Mouse (Mus musculus): ENCODE data around the gene Milr1. TPM values are rescaled to one million over a fixed set of nuclear protein-coding genes. Genes with fewer than 3 reads are reported as not detected.

Gene Milr1
- polyA plus RNA-seq, 1 experiment from 2014 or later = 5.1 TPM

DNA sequence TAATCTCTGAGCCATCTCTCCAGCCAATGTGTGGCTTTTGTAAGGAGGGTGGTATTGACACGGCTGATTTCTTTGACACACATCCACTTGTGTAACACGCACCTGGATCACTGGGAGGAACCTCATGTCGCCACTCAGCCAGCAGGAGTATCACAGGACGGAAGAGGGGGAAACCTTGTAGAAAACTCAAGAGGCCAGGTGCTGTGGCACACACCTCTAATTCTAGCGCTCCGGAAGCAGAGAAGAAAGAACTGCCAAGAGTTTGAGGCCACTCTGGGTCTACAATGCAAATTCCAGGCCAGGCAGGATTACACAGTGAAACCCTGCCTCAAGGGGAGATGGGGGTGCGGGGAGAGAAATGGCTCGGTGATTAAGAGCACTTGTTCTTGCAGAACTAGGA is 43.9 kb upstream of the Milr1 start:
- H3K27ac ChIP-seq (ENCODE audit: low read depth) = no peak overlapping the region
- H3K36me3 ChIP-seq (replicated peaks; ENCODE audit: insufficient read depth, low read length) = no peaks in the 10 kb centered on the region; the same call in 1 of the 2 replicates
- H3K4me2 ChIP-seq (ENCODE audit: low read depth, low read length) = no peak overlapping the region
- peaks cover under 1% of the 10 kb centered on the region; the same call in 1 of the 2 replicates for H3K4me1 ChIP-seq (ENCODE audit: insufficient read depth)
- no peaks in the 10 kb centered on the region for H3K9me3 ChIP-seq (ENCODE audit: low read length)
- H3K27me3 ChIP-seq (ENCODE audit: insufficient read depth, low read length) = no peaks in the 10 kb centered on the region
- TF ChIP-seq EP300 (IDR thresholded peaks at IDR 0.05; ENCODE audit: low read depth) = no peak
- TF ChIP-seq CTCF (IDR thresholded peaks at IDR 0.05; ENCODE audit: low read depth) = no peak
- 72% methylated on average over 8 of the region's 8 CpGs for WGBS (ENCODE audit: insufficient replicate concordance)
- H3K4me3 ChIP-seq (ENCODE audit: low read depth, low read length) = no peak overlapping the region
- H3K9ac ChIP-seq (replicated peaks) = no peak overlapping the region
- no peak for DNase-seq
- no peak for ATAC-seq

DNA sequence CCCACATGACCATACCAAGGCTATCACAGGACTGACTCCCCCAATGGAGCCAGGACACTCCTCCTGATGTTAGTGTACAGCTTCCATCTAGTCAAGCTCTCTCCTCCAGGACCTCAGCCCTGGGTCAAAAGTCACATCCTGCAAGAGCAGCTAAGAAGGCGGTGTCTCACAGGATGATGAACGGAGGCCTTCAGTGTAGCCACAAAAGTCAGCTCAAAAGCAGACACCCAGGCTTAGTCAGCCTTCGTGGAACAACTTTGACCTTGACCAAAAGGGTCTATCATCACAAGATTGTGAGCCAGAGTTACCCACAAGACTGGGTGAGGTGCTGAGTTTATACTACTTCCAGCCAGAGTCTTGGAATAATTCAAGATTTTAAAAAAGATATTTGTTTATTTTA is 43.2 kb upstream of the Milr1 start:
- H3K9ac ChIP-seq (replicated peaks) = no peak overlapping the region
- no peak overlapping the region for H3K4me2 ChIP-seq (ENCODE audit: low read depth, low read length)
- DNase-seq (no peak), ATAC-seq (no peak)
- no peak overlapping the region for H3K4me3 ChIP-seq (ENCODE audit: low read depth, low read length)
- H3K9me3 ChIP-seq (ENCODE audit: low read length) = no peaks in the 10 kb centered on the region
- no peak for TF ChIP-seq EP300 (IDR thresholded peaks at IDR 0.05; ENCODE audit: low read depth)
- TF ChIP-seq CTCF (IDR thresholded peaks at IDR 0.05; ENCODE audit: low read depth) = no peak
- H3K4me1 ChIP-seq (ENCODE audit: insufficient read depth) = no peaks in the 10 kb centered on the region
- H3K27me3 ChIP-seq (ENCODE audit: insufficient read depth, low read length) = no peaks in the 10 kb centered on the region
- WGBS (ENCODE audit: insufficient replicate concordance) = 69% methylated on average over 3 of the region's 3 CpGs
- no peaks in the 10 kb centered on the region; the same call in 1 of the 2 replicates for H3K36me3 ChIP-seq (replicated peaks; ENCODE audit: insufficient read depth, low read length)
- no peak overlapping the region for H3K27ac ChIP-seq (ENCODE audit: low read depth)

GRCm38 (mm10) chr11:106709227-106709985 is 41.6 kb upstream of the Milr1 start:
- H3K27ac ChIP-seq (ENCODE audit: low read depth) = no peak overlapping the region
- DNase-seq = no peak
- no peak overlapping the region for H3K9ac ChIP-seq (replicated peaks)

DNA sequence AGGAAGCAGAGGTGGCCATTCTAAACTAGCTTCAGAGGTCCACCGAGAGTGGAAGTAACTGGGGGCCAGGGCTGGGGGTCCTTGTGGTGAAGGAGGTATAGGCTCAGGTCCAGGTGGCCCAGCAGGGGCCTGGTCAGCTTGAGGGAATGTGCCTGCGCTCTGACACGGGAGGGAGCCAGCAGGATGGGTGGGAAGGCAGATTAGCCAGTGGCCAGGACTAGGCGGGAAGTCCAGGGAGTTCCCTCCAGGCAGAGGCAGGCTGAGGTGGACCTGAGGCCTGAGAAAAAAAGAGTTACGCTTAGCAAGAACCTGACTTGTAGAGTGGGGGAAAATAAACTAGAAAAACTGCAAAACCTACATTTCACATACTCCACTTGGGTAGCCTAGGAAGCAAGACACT is 40.2 kb upstream of the Milr1 start:
- Histone ChIP-seq H3K4me2 (ENCODE audit: low read depth, low read length) (no peak overlapping the region), H3K4me3 (ENCODE audit: low read depth, low read length) (no peak overlapping the region), H3K27ac (ENCODE audit: low read depth) (no peak overlapping the region), H3K9me3 (ENCODE audit: low read length) (no peaks in the 10 kb centered on the region), H3K4me1 (ENCODE audit: insufficient read depth) (no peaks in the 10 kb centered on the region), H3K36me3 (replicated peaks; ENCODE audit: insufficient read depth, low read length) (no peaks in the 10 kb centered on the region; the same call in 1 of the 2 replicates), H3K27me3 (ENCODE audit: insufficient read depth, low read length) (no peaks in the 10 kb centered on the region), H3K9ac (replicated peaks) (no peak overlapping the region)
- 70% methylated on average over 5 of the region's 5 CpGs for WGBS (ENCODE audit: insufficient replicate concordance)
- ATAC-seq = no peak
- TF ChIP-seq EP300 (IDR thresholded peaks at IDR 0.05; ENCODE audit: low read depth) (no peak), CTCF (IDR thresholded peaks at IDR 0.05; ENCODE audit: low read depth) (no peak)
- no peak for DNase-seq

More at GRCm38 (mm10) chr11:106709227-106709985, 41.6 kb upstream of the Milr1 start:
- Histone ChIP-seq H3K4me1 (ENCODE audit: insufficient read depth) (no peaks in the 10 kb centered on the region), H3K36me3 (replicated peaks; ENCODE audit: insufficient read depth, low read length) (no peaks in the 10 kb centered on the region), H3K9me3 (ENCODE audit: low read length) (no peaks in the 10 kb centered on the region), H3K4me2 (ENCODE audit: low read depth, low read length) (no peak overlapping the region; the same call in 1 of the 2 replicates), H3K4me3 (ENCODE audit: low read depth, low read length) (no peak overlapping the region), H3K27me3 (ENCODE audit: insufficient read depth, low read length) (no peaks in the 10 kb centered on the region)
- TF ChIP-seq EP300 (IDR thresholded peaks at IDR 0.05; ENCODE audit: low read depth) (no peak), CTCF (IDR thresholded peaks at IDR 0.05; ENCODE audit: low read depth) (no peak)
- ATAC-seq = no peak
- WGBS (ENCODE audit: insufficient replicate concordance) = 44% methylated on average over 15 of the region's 15 CpGs

DNA sequence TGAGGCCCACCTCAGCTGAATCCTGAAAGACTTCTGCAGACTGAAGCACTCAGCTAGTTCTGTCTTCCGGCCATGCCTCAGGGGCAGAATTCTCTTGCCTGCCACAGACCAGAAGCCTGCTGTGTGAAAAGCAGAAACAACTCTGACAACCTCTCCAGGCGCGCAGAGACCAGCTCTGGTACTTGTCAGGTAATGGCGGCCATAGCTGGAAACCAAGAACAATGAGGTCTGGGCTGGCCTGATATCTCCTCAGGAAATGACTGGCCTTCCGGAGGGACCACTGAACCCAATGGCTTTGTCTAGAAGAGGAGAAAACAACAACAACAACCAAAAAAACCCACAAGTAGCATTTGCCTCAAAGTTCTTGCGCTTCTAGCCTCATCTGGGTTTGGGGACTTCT is 36.0 kb upstream of the Milr1 start:
- Histone ChIP-seq H3K9me3 (ENCODE audit: low read length) (no peaks in the 10 kb centered on the region), H3K4me2 (ENCODE audit: low read depth, low read length) (no peak overlapping the region), H3K27ac (ENCODE audit: low read depth) (peak overlapping the region; percentile 59), H3K4me1 (ENCODE audit: insufficient read depth) (peaks cover 9% of the 10 kb centered on the region; the same call in 1 of the 2 replicates), H3K36me3 (replicated peaks; ENCODE audit: insufficient read depth, low read length) (no peaks in the 10 kb centered on the region; the same call in 1 of the 2 replicates), H3K27me3 (ENCODE audit: insufficient read depth, low read length) (no peaks in the 10 kb centered on the region), H3K4me3 (ENCODE audit: low read depth, low read length) (peak overlapping the region; percentile 28), H3K9ac (replicated peaks) (peak overlapping the region; percentile 16; the same call in 1 of the 2 replicates)
- ATAC-seq (0 out of 2 replicates have a peak, but pooled peaks have one; percentile 48), DNase-seq (no peak)
- WGBS (ENCODE audit: insufficient replicate concordance) = 50% methylated on average over 6 of the region's 6 CpGs
- TF ChIP-seq CTCF (IDR thresholded peaks at IDR 0.05; ENCODE audit: low read depth) (no peak), EP300 (IDR thresholded peaks at IDR 0.05; ENCODE audit: low read depth) (0 out of 2 replicates have a peak, but pooled peaks have one; percentile 9)

- no peaks in the 10 kb centered on the region; the same call in 1 of the 2 replicates for H3K36me3 ChIP-seq (replicated peaks; ENCODE audit: insufficient read depth, low read length)
- 45% methylated on average over 5 of the region's 5 CpGs for WGBS (ENCODE audit: insufficient replicate concordance)
- peaks cover 9% of the 10 kb centered on the region; the same call in 1 of the 2 replicates for H3K4me1 ChIP-seq (ENCODE audit: insufficient read depth)
- H3K27ac ChIP-seq (ENCODE audit: low read depth) = no peak overlapping the region
- TF ChIP-seq EP300 (IDR thresholded peaks at IDR 0.05; ENCODE audit: low read depth) (no peak), CTCF (IDR thresholded peaks at IDR 0.05; ENCODE audit: low read depth) (no peak)
- H3K27me3 ChIP-seq (ENCODE audit: insufficient read depth, low read length) = no peaks in the 10 kb centered on the region
- no peak overlapping the region for H3K4me3 ChIP-seq (ENCODE audit: low read depth, low read length)
- H3K9ac ChIP-seq (replicated peaks) = no peak overlapping the region
- no peak; the same call in 1 of the 2 replicates for ATAC-seq
- H3K4me2 ChIP-seq (ENCODE audit: low read depth, low read length) = no peak overlapping the region
- H3K9me3 ChIP-seq (ENCODE audit: low read length) = no peaks in the 10 kb centered on the region
- no peak for DNase-seq
Measured at GRCm38 (mm10) chr11:106716568-106716967, 34.5 kb upstream of the Milr1 start.
